ENCODE assay signal across 16 mouse cellular contexts in genomic region chr17:14247931-14248330, GRCm38 (mm10). TPM values are rescaled to one million over a fixed set of nuclear protein-coding genes. Genes with fewer than 3 reads are reported as not detected.
DNase-seq lines count a peak whose midpoint lies in the region; ATAC-seq lines count a peak whose summit lies in the region.
"Had no signal": no experiment of that assay in that cellular context is flagged by ENCODE, and none has a peak within 500 bp of the region (broad histone marks: within the 10 kb centered on the region; RNA-seq: fewer than 3 reads in every experiment).

No protein-coding gene starts in this region.

- no peak for ATAC-seq in megakaryocyte-erythroid progenitor cell, adult 5-6 weeks (replicated peaks; ENCODE audit: low FRiP score, low TSS enrichment, poor library complexity, severe bottlenecking)
- ATAC-seq: Patski had no signal

- peak; percentile 25 to 28 for DNase-seq in cerebellum, adult 18-20 months
- peak; percentile 46 to 64 for DNase-seq in cerebellum, postnatal 14 days
- peak; percentile 84 to 86 for DNase-seq in layer of hippocampus, adult 8-10 months (ENCODE audit: low spot score in 2 of 2)
- peak; percentile 68 to 97 for DNase-seq in left cerebral cortex, postnatal 25 days (ENCODE audit: low spot score in 2 of 2)
- no peak for DNase-seq in yolk sac, embryonic 10.5 days (ENCODE audit: low spot score)
- no peak for DNase-seq in adipocyte (ENCODE audit: low spot score)
- DNase-seq in gastrocnemius, postnatal 4 days (ENCODE audit: low spot score in 2 of 2) = no peak
- DNase-seq: adrenal gland, postnatal 14 days; heart, postnatal 14 days; kidney, adult 18-20 months; lung, adult 2 months; spleen, adult 18-20 months; thymus, postnatal 36 days had no signal

- intact Hi-C loops in left cerebral cortex, postnatal 25 days (cut with DNase I) = loop anchor here (2.0 kb wide), 2 partner anchors 41 to 73 kb away; no protein-coding TSS in a partner anchor

RNA-seq across cellular contexts. Expression of gene Smoc2, which starts 31.4 kb away (rescaled TPM):
- 10 to 100 TPM; 21.5 to 34.3 (median 27.0) TPM for total RNA-seq in layer of hippocampus, adult 8-10 months (2022)
- 10 to 100 TPM; 10.1 to 12.3 TPM for total RNA-seq in left cerebral cortex, postnatal 25 days (2021)
- 100 to 1,000 TPM; 110 to 127 TPM for total RNA-seq in gastrocnemius, postnatal 4 days (2021)
- total RNA-seq in megakaryocyte-erythroid progenitor cell, adult 5-6 weeks (2014; fragmentation: Nextera tagmentation) = not detected in 2 replicates
- not detected in 2 replicates for total RNA-seq in megakaryocyte-erythroid progenitor cell, adult 5-6 weeks (2017)
- total RNA-seq: granulocyte monocyte progenitor cell, adult 5-6 weeks had no signal

RNA-seq across cellular contexts. Expression of gene Dact2, which starts 43.8 kb away (rescaled TPM):
- 10 to 100 TPM; 22.7 to 26.5 (median 24.3) TPM for total RNA-seq in layer of hippocampus, adult 8-10 months (2022)
- 10 to 100 TPM; 80.7 to 87.1 TPM for total RNA-seq in left cerebral cortex, postnatal 25 days (2021)
- total RNA-seq in gastrocnemius, postnatal 4 days (2021) = 1 to 10 TPM; 4.7 to 5.1 TPM
- total RNA-seq in megakaryocyte-erythroid progenitor cell, adult 5-6 weeks (2014; fragmentation: Nextera tagmentation) = not detected in 2 replicates
- total RNA-seq in megakaryocyte-erythroid progenitor cell, adult 5-6 weeks (2017) = not detected in 2 replicates
- total RNA-seq: granulocyte monocyte progenitor cell, adult 5-6 weeks had no signal

Comparison
In these comparisons a context has a peak if more than half of its experiments do, and no peak if none do; other contexts are left out.
1. DNase-seq: peak in cerebellum, adult 18-20 months (2 of 2), cerebellum, postnatal 14 days (2 of 2), layer of hippocampus, adult 8-10 months (2 of 2) and left cerebral cortex, postnatal 25 days (2 of 2); none in yolk sac, embryonic 10.5 days (single experiment), adipocyte (single experiment) and gastrocnemius, postnatal 4 days (0 of 2).
2. RNA of gene Smoc2, which starts 31.4 kb away (total RNA-seq): 110 to 127 TPM in gastrocnemius, postnatal 4 days, 21.5 to 34.3 TPM in layer of hippocampus, adult 8-10 months and 10.1 to 12.3 TPM in left cerebral cortex, postnatal 25 days; not detected in megakaryocyte-erythroid progenitor cell, adult 5-6 weeks; every median in the first group is over 10 times any median in the second.
3. RNA of gene Dact2, which starts 43.8 kb away (total RNA-seq): 80.7 to 87.1 TPM in left cerebral cortex, postnatal 25 days, 22.7 to 26.5 TPM in layer of hippocampus, adult 8-10 months and 4.7 to 5.1 TPM in gastrocnemius, postnatal 4 days; not detected in megakaryocyte-erythroid progenitor cell, adult 5-6 weeks; every median in the first group is over 4 times any median in the second.